Mouse (Mus musculus) gastrocnemius, postnatal 25 days (tissue): ENCODE results near the gene Arhgef38. TPM values are rescaled to one million over a fixed set of nuclear protein-coding genes. Genes with fewer than 3 reads are reported as not detected.

ENCODE experiments used
- DNase-seq: peaks from one replicate; pipeline ENCODE4 v3.0.0; 2022
- long read RNA-seq, 2 experiments: library from polyadenylated mRNA; stranded (forward); transcript quantifications; one replicate each; pipeline ENCODE4 v2.0.0; 2021
- total RNA-seq, 2 experiments: library from RNA; stranded (reverse); gene quantifications; 1 replicate in 1 of 2; 2 replicates in 1 of 2; pipeline ENCODE4 v1.2.3; 2021

Arhgef38 gene
- total RNA-seq: not detected
- long read RNA-seq, experiment 1: 0 reads
- long read RNA-seq, experiment 2: 0 reads

DNA sequence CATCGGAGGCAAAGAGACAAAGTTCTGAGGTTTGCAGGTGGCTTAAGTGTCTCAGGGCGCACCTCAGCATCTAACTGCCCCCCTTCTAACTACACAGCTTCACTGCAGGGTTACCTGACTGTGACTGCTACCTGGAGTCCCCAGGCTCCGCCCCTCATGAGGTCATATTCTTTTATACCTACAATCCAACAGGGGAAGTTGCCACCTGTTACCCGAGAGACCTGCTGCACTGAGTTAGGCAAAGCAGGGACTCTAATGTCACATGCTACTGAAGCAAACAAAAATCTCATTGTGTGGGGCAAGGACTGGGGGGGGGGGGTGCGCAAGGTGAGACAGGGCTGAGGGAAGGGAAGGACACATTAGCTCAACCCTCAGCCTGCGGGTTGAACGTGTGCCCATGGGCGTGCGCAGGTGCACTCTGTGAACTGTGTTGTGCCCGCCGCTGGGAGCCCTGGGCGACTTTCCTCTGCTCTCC, at the start of gene Arhgef38:
Arhgef38 (minus strand) TSS at position 129 of the 475 bp plus-strand sequence.
- DNase-seq: no peak

DNA sequence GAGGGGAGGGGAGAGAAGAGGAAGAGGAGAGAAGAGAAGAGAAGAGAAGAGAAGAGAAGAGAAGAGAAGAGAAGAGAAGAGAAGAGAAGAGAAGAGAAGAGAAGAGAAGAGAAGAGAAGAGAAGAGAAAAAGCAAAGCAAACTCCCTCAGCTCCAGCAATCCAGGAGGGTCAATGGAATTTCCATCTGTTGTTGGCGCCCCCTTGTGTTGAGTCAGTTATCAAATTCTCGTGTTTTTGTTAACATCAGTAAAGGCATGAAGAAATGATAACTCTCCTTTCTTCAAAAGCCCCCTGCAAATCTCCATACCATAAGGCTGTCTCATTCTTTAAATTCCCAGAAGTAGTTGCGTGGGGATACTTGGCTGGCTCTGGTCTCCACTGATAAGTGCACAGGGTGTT, 37.1 kb upstream of the Arhgef38 start:
- no peak for DNase-seq

DNA sequence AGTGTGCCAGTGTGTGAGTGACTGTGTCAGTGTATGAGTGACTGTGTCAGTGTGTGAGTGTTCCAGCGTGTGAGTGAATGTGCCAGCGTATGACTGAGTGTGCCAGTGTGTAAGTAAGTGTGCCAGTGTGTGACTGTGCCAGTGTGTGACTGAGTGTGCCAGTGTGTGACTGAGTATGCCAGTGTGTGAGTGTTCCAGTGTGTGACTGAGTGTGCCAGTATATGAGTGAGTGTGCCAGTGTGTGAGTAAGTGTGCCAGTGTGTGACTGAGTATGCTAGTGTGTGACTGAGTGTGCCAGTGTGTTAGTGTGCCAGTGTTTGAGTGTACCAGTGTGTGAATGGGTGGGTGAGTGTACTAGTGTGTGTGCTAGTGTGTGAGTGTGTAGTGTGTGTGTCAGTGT, 24.1 kb upstream of the Arhgef38 start:
- no peak for DNase-seq

DNA sequence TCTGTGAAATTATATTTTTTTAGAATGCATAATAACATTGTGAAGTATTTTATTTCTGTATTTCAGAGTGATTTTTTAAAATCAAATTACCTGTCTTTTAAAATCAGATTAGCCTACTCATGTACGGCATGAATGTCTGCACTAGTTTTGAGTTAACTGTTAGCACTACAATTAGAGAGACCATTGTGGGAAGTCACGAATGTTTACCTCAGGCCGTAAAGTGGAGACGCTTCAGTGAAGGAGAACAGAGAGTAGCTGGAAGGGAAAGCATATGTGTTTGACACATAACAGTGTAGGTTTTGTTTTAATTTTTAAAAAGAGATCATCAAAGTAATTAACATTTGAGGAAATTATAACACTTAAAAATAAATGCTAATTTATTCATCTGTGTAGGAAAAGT, 21.1 kb upstream of the Arhgef38 start:
- DNase-seq: no peak

DNA sequence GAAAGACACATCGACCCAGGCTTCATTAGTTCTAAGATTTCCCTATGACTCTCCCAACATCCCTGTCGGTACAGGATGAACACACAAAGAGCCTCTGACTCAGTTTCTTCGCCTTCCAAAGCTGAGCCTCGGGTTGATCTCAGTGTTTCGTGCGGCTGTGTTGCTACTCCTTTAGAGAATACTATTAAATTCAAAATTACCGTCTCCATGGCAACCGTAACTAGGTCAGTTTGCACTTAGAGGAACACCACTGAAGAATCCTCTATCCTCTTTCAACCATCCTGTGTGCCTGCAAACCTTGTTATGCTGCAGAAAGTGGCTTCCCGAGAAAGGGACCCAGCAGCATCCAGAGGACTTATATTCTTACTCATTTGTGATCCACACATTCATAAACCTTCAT, 9.3 kb upstream of the Arhgef38 start:
- no peak for DNase-seq

DNA sequence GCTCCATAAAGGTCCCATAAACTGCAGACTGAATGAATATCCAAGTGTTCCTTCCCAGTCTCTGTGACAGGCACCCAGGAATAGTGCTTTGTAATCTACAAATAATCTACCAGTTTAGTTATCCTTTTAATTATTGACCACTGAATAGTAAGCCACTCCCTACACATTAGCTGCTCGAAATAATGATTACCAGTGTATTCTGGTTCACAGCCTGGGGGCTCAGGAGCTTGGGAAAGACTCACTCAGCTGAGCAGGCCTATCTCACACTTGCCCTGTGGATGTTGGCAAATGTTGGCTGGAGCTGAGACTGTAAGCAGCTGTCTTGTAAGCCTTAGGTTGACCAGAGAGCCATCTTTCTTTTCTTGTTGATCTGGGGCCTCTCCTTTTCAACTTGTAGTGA, 7.2 kb upstream of the Arhgef38 start:
- DNase-seq: no peak

DNA sequence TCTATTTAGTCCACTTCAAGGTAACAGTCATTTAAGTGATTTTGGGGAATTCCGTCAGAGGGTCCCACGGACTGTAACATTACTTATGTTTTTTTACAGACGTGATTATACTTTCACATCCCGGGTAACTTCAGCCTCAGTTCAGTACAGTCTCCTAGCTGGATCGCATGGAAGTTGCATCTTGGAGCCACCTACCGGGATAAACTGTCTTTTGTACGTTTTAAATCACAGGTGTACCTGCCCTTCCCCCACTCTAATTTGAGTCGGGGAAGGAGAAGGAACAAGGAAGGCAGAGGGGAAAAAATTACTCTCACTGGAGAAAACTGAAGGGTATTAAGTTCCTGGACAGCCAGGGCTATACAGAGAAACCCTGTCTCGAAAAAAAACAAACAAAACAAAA, 756 bp downstream of the Arhgef38 start:
- no peak for DNase-seq

DNA sequence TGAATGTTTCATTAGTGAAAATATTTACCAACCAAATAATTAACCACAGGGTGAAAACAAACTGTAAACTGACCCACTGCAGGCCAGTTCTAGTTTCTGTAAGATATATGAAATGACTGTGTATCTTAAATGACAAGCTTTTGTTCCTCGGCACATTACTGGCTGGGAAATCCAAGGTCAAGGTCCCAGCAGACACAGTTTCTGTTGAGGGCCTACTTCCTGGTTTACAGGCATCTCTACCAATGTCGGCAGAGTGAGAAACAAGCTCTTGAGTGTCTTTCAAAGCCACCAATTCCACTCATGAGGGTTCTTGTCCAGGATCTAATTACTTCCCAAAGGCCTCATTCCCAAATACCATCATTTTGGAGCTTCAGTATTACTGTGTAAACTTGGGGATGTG, 4.3 kb downstream of the Arhgef38 start:
- DNase-seq: no peak

DNA sequence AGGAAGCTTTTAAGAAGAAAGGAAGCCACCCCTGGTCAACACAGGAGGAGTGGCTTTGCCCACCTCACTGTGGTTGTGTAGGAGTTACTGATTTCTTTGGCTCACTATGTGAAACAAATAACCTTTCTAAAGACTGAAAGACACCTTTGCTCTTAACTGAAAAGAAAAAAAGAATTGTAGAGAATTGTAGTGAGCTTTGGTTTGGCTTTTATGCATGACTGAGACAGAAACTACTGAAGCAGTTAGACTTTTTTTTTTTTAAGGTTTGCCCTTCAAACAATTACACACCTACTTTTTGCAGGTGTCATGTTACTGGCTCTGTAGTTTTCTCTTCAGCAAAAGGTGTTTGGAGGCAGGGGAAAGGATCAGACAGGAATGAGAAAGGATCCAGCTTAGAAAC, 5.2 kb downstream of the Arhgef38 start:
- DNase-seq: no peak

DNA sequence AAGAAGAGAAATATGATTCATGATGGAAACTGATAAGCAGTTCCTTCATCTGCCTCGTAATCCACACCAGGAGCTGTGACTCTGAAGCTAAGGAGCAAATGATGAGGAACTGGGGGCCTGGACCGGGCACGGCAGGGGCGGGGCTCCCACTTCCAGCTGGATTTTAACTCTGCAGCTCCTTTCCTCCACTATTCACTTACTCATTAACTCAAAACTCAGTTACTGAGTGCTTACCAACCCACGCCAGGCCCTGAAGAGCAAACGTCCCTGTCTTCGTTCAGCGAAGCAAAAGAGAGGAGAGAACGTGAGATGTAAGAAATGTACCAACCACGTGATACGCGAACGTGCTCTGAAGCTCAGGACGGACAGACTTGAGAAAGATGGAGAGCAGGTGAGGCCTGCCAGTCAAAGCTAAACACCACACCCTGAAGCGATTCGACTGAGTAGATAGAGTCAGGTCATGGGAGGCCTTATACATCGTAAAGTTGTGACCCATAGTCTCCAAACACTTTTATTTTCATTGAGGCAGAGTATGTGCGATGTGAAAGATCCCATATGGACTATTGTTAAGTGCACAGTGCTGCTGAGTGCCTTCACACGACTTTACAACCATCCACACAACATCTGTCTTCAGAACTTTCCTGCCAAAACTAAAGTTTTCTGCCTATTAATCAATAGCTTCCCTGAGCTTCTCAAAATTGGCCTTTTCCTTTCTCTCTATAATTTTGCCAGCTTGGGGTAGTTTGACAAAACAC, 7.3 kb downstream of the Arhgef38 start:
- DNase-seq: no peak

DNA sequence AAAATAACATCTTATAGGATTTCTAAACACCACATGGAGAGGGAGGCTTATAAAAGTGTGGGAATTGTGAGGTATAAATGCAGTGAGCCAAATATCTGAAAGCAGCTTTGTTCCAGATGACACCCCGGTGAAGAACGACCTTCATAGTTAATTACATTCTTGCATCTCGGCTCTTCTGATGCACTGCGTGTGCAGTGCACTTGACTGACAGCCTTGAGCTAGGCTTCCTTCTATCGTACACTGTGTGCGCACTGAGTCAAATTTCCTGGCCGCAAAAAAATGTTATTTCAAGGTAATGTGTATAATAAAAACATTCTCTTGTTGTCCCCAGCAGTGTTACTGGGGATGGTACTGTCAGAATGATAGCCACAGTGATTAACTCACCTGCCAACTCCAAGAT, 16.2 kb downstream of the Arhgef38 start:
- no peak for DNase-seq

DNA sequence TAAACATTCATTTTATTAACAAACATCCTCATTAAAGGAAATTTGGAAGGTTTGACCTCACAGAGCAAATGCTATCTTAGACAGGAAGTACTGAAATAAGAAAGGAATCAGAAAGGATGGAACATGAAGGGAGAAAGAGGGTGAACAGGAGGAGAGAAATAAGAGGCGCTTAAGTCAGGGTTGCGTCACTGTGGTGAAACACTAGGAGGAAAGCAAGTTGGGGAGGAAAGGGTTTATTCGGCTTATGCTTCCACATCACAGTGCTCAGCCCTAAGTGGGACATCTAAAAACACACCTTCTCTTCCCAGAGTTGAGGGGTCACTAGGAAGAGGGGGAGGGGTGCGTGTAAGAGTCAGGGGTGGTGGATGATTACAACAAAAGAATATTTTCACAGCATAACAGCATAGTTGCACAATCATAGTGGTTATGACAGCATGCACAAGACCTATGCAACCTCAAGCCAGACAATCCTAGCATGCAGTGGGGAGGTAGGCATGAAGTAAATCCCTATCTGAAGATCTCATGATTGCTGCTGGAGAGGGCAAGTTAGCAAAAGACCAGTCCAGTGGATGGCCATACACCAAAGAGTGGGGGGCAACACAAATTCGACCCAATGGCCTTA, 19.4 kb downstream of the Arhgef38 start:
- no peak for DNase-seq

DNA sequence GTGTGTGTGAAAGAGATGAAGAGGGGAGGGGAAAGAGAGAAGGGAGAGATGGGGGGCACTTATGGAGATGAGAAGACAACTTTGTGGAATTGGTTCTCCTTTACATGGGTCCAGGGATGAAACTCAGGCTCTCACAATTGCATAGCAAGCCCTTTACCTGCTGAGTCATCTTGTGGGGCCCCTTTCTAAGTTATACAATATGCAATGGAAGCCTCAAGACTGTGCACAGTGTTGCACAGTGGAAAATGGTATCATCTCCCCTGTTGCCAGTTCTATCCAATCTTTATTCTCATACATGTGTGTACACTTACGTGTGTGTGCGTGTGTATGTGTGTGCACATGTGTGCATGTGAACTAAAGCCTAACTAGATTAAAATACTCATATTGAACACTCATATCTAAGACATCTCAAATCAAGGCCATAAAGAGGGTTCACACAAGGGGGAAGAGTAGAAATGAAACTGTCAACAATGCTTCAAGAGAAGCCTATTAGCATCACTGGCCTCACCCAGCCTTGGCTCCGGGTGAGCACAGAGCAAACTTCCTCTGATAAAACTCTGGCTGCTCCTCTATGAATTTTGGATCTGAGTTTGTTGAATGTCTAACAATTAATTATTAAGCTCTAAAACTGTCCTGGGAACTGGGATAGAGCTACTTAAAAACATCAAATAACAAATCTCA, 21.2 kb downstream of the Arhgef38 start:
- DNase-seq: no peak

DNA sequence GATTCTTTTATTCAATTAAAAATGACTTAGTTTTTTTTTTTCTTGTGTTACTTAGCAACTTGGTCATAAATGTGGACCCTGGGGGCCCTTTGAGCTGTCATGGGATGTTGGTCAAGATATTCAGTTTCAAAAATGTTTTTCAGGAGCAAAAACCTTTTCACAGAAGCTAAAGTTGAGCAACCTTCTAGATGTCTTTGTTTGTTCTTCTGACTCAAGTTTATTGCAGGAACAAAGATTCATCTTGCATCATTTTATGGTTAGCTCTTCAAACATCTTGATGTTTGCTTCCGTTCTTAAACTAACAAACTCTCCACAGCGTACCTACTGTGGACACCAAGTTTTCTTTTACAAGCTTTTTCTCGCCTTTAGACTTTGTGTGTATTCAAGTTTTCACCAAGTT, 23.4 kb downstream of the Arhgef38 start:
- no peak for DNase-seq

DNA sequence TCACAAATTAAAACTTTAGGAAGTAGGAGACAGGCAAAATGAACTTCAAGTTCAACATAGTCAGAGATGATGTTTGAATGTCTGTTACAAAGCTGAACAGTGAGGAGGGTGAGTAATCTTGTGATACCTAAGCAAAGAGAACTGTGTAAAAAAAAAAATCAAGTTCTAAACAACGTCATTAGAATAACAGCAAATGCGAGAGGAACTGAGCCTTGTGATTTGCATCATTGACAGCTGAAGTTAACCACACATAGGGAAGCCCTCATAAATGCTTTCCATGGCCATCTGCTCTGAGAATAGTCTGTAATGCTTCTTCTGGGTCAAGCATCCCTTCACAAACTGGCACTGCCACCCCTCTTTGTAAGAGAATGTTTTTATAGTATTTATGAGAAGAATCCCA, 31.0 kb downstream of the Arhgef38 start:
- DNase-seq: no peak

DNA sequence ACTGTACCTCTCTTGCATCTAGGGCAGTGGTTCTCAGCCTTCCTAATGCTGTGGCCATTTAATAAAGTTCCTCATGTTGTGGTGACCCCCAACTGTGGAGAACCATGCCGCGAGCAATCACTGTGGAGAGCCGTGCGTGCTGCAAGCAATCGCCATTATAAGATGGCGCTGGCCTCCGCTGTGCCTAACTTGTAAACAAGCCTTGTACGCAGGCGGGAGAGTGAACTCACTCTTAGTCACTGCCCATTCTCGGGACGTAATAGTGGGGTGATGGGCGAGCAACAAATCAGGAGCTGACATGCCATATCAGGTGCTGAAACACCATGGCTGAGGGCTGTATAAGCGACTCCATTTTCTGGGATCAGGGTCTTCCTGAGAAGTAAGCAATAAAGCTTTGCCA, 32.6 kb downstream of the Arhgef38 start:
- no peak for DNase-seq

DNA sequence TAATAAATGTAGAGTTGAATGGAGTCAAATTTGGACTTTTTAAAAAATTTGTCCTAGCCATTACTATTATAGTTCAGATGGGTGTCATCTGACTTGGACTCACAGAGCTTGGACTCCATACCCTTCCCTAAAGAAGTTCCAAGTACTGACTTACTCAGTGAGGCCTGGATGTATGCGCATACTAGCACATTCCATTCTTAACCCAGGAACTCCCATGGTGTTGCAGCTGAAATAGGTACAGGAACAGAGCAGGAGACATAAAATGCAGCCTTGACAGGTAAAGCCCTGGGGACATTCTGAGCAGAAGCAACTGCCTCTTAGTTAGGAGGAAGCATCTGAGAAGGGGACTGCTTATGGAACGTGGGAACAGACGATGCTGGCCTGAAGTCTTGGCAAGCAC, 45.8 kb downstream of the Arhgef38 start:
- DNase-seq: no peak

DNA sequence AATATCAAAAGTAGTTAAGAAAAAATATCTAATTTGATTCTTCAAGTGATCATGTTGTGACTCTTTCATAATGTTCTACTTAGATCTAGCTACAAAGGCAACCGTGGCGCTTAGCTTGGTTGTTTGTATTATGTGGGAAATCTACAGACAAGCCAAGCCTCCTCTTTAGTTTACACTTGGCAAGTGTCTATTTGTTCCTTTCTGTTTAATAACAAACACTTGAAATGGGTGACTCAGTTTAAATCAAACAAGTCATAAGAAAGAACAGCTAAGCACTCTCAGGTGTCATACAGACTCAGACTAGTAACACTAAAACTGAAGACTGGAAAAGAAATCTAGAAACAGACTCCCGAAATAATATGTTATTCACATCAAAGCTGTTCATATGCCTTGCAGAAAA, 47.2 kb downstream of the Arhgef38 start:
- no peak for DNase-seq

DNA sequence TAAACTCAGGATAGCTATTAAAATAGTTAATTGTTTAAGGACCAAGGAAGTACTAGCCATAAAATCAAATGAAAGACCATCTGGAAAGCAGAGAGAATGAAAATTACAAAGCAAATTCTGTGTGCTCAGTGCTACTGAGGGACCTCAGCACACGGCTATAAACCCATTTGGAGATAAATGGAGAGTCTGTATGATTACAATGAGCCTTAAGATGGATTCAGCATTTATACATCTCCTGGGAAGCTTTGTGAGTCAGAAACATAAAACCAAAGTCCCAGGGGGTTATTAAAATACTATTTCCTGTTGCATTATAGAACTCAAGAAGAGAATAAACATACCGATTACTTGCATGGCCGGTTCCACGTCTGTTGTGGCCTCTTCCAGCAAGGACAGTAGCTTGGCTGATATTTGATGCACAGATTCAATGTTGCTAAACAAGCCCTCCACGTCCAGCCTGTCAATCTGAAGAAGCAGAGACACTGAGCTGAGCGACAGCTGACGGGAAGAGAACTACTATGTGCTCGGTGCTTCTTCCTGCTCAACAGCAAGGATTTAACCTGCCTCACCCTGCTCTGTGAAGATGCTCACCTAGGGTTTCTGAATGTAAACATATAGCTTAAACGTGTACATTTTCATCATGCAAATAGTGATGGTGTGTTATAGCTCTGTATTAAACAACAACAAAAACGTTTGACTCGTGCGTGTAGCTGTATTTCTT, 58.6 kb downstream of the Arhgef38 start:
- no peak for DNase-seq

DNA sequence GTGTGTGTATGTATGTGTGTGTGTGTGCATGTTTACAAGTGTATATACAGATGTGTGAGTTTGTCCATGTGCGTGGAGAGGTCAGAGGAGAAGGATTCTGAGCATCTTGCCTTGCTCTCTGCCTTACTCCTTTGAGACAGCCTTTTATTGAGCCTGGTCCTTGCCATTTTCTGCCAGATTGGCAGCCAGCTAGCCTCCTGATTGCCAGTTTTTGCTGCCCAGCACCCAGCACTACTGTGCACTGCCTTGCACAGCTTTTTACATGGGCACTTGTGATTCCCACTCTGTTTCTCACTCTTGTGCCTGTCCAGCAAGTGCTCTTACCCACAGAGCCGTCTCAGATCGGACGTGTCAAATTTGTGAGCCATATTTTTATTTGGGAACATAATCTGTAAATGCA, 62.5 kb downstream of the Arhgef38 start:
- no peak for DNase-seq

DNA sequence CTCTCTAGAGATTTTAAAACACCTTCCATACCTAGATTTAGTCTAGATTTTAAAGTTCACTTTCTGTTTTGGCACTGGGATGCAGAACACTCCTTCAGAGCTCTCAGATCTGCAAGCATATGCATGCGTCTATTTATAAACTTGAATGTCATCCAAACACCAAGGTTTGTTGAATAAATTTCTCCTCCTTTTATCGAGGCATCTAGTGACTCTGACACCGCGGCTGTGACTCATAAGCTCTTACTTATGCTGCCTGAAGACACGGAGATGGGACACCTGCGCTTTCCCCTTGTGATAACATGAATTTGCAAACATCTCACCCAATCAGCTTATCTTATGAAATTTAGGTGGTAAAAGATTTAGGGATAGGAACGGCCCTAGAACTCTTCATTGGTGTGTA, 65.0 kb downstream of the Arhgef38 start:
- DNase-seq: no peak

DNA sequence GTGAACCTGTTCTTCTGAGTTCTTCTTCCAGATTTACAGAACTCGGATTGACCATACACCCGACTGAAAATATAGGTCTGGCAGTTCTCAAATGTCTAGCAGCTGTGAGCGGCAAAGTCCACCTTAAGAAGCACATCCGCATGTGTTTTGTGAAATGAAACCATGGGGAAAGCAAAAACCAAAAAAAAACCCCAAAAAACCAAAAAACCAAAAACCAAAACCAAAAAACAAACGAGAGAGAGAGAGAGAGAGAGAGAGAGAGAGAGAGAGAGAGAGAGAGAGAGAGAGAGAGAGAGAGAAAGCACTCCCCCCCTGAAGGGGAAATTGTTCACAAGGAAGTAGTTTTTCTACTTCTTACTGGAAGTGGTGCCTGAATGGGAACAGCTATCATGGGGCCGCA, 67.2 kb downstream of the Arhgef38 start:
- DNase-seq: no peak

DNA sequence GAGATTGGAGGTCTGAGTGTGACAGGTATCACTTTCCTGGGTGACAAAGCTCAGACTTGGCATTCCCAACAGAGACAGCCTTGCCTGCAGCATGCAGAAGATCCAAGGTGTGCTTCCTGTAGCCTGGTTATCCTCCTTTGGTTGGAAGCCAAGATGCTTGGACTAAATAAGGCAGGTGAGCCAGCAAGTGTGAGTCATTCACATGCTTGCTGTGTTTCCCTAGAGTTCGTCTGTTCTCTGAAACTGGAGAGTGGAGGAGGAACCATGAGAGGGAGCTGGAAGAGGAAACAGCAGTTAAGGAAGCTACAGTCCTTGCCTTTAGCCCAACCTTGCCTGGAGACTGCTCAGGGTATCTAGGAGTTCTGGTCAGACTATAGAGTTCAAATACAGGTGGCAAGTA, 69.6 kb downstream of the Arhgef38 start:
- DNase-seq: no peak
